ENCODE assay signal across 13 mouse cellular contexts in the genomic region with DNA sequence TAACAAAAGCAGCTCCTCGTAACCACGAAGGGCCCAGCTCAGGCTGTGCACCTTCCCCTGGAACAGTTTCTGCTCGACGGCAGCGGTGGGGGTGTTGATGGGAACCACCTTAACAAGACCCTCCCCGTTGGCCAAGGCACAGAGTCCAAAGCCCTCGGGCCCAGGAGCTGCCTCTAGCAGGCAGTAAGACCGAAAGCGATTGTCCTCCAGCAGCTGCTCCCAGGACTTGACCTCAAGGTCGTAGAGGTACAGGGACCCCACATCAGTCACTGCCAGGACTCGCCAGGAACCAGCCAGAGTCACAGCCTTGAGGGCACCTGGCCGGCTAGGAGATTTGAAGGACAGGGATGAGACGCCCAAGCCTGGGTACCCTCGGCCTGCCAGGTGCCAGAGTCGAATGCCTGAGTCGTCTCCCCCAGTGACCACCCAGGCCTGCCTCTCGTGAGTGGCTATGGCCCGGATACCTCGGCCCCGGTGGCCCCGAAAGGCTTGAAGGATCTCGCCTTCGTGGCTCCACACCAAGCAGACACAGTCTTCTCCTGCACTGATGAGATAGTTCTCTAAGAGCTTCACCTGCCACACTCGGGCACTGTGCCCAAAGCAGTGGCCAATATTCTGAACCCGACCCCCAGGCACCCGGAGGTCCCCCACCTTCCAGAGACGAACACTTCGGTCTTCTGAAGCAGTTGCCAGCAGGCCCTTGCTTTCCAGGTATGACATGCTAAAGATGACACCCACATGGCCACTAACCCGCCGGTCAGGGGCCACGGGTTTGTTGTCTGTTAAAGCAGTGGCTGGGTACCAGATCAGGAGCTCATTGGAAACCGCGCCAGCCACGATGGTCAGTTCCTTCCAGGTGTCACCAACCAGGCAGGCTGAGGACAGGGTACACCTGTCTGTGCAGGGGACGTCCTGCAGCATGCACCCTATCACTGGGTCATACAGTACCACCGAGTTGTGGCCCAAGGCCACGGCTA. TPM values are rescaled to one million over a fixed set of nuclear protein-coding genes. Genes with fewer than 3 reads are reported as not detected.
DNase-seq lines count a peak whose midpoint lies in the region; ATAC-seq lines count a peak whose summit lies in the region.
"Had no signal": no experiment of that assay in that cellular context is flagged by ENCODE, and none has a peak within 500 bp of the region (broad histone marks: within the 10 kb centered on the region; RNA-seq: fewer than 3 reads in every experiment).

No protein-coding gene starts in this region.

- H3K4me3 ChIP-seq in heart, embryonic 12.5 days, result no peak overlapping the region
- peak overlapping the region; percentile 30; the same call in 1 of the 2 replicates for H3K4me3 ChIP-seq in hindbrain, embryonic 10.5 days
- peak overlapping the region; percentile 80 for H3K4me3 ChIP-seq in midbrain, embryonic 13.5 days (replicated peaks)
- H3K4me3 ChIP-seq: heart, embryonic 15.5 days had no signal

- WGBS in heart, embryonic 12.5 days, result 87% methylated on average over 37 of the region's 37 CpGs
- WGBS in hindbrain, embryonic 10.5 days, result 90% methylated on average over 37 of the region's 37 CpGs
- 89% methylated on average over 37 of the region's 37 CpGs for WGBS in midbrain, embryonic 13.5 days

- no peaks in the 10 kb centered on the region for H3K9me3 ChIP-seq in heart, embryonic 12.5 days (replicated peaks)
- H3K9me3 ChIP-seq in hindbrain, embryonic 10.5 days, result no peaks in the 10 kb centered on the region
- H3K9me3 ChIP-seq in midbrain, embryonic 13.5 days, result no peaks in the 10 kb centered on the region
- H3K9me3 ChIP-seq: heart, embryonic 15.5 days had no signal

- H3K27me3 ChIP-seq in heart, embryonic 12.5 days (replicated peaks), result no peaks in the 10 kb centered on the region
- H3K27me3 ChIP-seq in hindbrain, embryonic 10.5 days (ENCODE audit: insufficient read depth, poor library complexity, severe bottlenecking), result peaks cover 20% of the 10 kb centered on the region
- 0 out of 2 replicates have a peak, but pooled peaks cover under 1% of the 10 kb centered on the region for H3K27me3 ChIP-seq in midbrain, embryonic 13.5 days
- H3K27me3 ChIP-seq: heart, embryonic 15.5 days had no signal

- H3K36me3 ChIP-seq in heart, embryonic 12.5 days, result peaks cover 51% of the 10 kb centered on the region
- H3K36me3 ChIP-seq in hindbrain, embryonic 10.5 days, result peaks cover 63% of the 10 kb centered on the region
- peaks cover 60% of the 10 kb centered on the region for H3K36me3 ChIP-seq in midbrain, embryonic 13.5 days

- H3K9ac ChIP-seq in heart, embryonic 12.5 days, result peak overlapping the region; percentile 20; the same call in 1 of the 2 replicates
- H3K9ac ChIP-seq in midbrain, embryonic 13.5 days (replicated peaks), result peak overlapping the region; percentile 42
- H3K9ac ChIP-seq: heart, embryonic 15.5 days; lung, embryonic 14.5 days had no signal

- peak; percentile 7 for DNase-seq in adrenal gland, postnatal 25 days
- no peak for DNase-seq in adrenal gland, postnatal 10 days
- no peak for DNase-seq in heart, adult 8-10 months (ENCODE audit: low spot score)
- no peak for DNase-seq in hindbrain, embryonic 10.5 days (ENCODE audit: low spot score)
- no peak for DNase-seq in kidney, adult 8-10 months
- DNase-seq in retina, postnatal 1 day, result no peak
- DNase-seq: cerebellum, adult 8-10 months; kidney, adult 18-20 months; lung, embryonic 14.5 days; thymus, adult 2 months had no signal

- no peak for ATAC-seq in heart, embryonic 12.5 days (ENCODE audit: insufficient number of reproducible peaks, low FRiP score)
- ATAC-seq in midbrain, embryonic 13.5 days, result no peak

- peaks cover 54% of the 10 kb centered on the region for H3K4me1 ChIP-seq in heart, embryonic 12.5 days (replicated peaks)
- H3K4me1 ChIP-seq in hindbrain, embryonic 10.5 days (replicated peaks), result peaks cover 76% of the 10 kb centered on the region
- peaks cover 72% of the 10 kb centered on the region for H3K4me1 ChIP-seq in midbrain, embryonic 13.5 days (replicated peaks)

- no peak overlapping the region for H3K4me2 ChIP-seq in heart, embryonic 12.5 days
- H3K4me2 ChIP-seq in midbrain, embryonic 13.5 days (replicated peaks), result peak overlapping the region; percentile 97
- H3K4me2 ChIP-seq: heart, embryonic 15.5 days had no signal

- H3K27ac ChIP-seq in heart, embryonic 12.5 days (ENCODE audit: poor library complexity, severe bottlenecking), result no peak overlapping the region
- peak overlapping the region; percentile 45; the same call in 1 of the 2 replicates for H3K27ac ChIP-seq in hindbrain, embryonic 10.5 days
- no peak overlapping the region for H3K27ac ChIP-seq in midbrain, embryonic 13.5 days
- H3K27ac ChIP-seq: heart, embryonic 15.5 days had no signal

RNA-seq across cellular contexts. Expression of gene Wdr6, which starts 2.9 kb away (rescaled TPM):
- 90.9 and 141 TPM in 2 replicates for total RNA-seq in adrenal gland, postnatal 25 days (2021)
- total RNA-seq in adrenal gland, postnatal 10 days (2021), result 100 to 1,000 TPM in 1 of 2 experiments, 10 to 100 TPM in 1; 93.8 to 126 TPM
- polyA plus RNA-seq in heart, embryonic 12.5 days (2016; fragmentation: Nextera tagmentation; extraction: Ambion mirVana), result 79.4 and 80.8 TPM in 2 replicates
- 10 to 100 TPM; 12.9 to 18.1 (median 17.0) TPM for total RNA-seq in heart, adult 8-10 months (2022)
- 166 and 233 TPM in 2 replicates for polyA plus RNA-seq in hindbrain, embryonic 10.5 days (2016; fragmentation: Nextera tagmentation; extraction: Ambion mirVana)
- 364 and 380 TPM in 2 replicates for polyA plus RNA-seq in midbrain, embryonic 13.5 days (2015; fragmentation: Nextera tagmentation; extraction: Ambion mirVana)

RNA-seq across cellular contexts. Expression of gene Dalrd3, which starts 5.9 kb away (rescaled TPM):
- 79.2 and 85.4 TPM in 2 replicates for total RNA-seq in adrenal gland, postnatal 25 days (2021)
- total RNA-seq in adrenal gland, postnatal 10 days (2021), result 10 to 100 TPM; 42.3 to 51.9 TPM
- polyA plus RNA-seq in heart, embryonic 12.5 days (2016; fragmentation: Nextera tagmentation; extraction: Ambion mirVana), result 89.4 and 91.4 TPM in 2 replicates
- total RNA-seq in heart, adult 8-10 months (2022), result 10 to 100 TPM; 16.9 to 26.8 (median 24.1) TPM
- 169 and 222 TPM in 2 replicates for polyA plus RNA-seq in hindbrain, embryonic 10.5 days (2016; fragmentation: Nextera tagmentation; extraction: Ambion mirVana)
- 321 and 345 TPM in 2 replicates for polyA plus RNA-seq in midbrain, embryonic 13.5 days (2015; fragmentation: Nextera tagmentation; extraction: Ambion mirVana)

RNA-seq across cellular contexts. Expression of gene Ndufaf3, which starts 8.4 kb away (rescaled TPM):
- total RNA-seq in adrenal gland, postnatal 25 days (2021), result 59.8 and 65.9 TPM in 2 replicates
- 10 to 100 TPM; 64.1 to 68.2 TPM for total RNA-seq in adrenal gland, postnatal 10 days (2021)
- 49.9 and 55.5 TPM in 2 replicates for polyA plus RNA-seq in heart, embryonic 12.5 days (2016; fragmentation: Nextera tagmentation; extraction: Ambion mirVana)
- 10 to 100 TPM; 78.5 to 86.3 (median 81.1) TPM for total RNA-seq in heart, adult 8-10 months (2022)
- 57.0 and 69.3 TPM in 2 replicates for polyA plus RNA-seq in hindbrain, embryonic 10.5 days (2016; fragmentation: Nextera tagmentation; extraction: Ambion mirVana)
- 73.7 and 79.2 TPM in 2 replicates for polyA plus RNA-seq in midbrain, embryonic 13.5 days (2015; fragmentation: Nextera tagmentation; extraction: Ambion mirVana)

RNA-seq across cellular contexts. Expression of gene Impdh2, which starts 15.5 kb away (rescaled TPM):
- 66.3 and 95.0 TPM in 2 replicates for total RNA-seq in adrenal gland, postnatal 25 days (2021)
- 10 to 100 TPM; 80.6 to 83.7 TPM for total RNA-seq in adrenal gland, postnatal 10 days (2021)
- polyA plus RNA-seq in heart, embryonic 12.5 days (2016; fragmentation: Nextera tagmentation; extraction: Ambion mirVana), result 105 and 115 TPM in 2 replicates
- 10 to 100 TPM; 44.3 to 53.5 (median 47.9) TPM for total RNA-seq in heart, adult 8-10 months (2022)
- 185 and 214 TPM in 2 replicates for polyA plus RNA-seq in hindbrain, embryonic 10.5 days (2016; fragmentation: Nextera tagmentation; extraction: Ambion mirVana)
- 108 and 115 TPM in 2 replicates for polyA plus RNA-seq in midbrain, embryonic 13.5 days (2015; fragmentation: Nextera tagmentation; extraction: Ambion mirVana)

RNA-seq across cellular contexts. Expression of gene P4htm, which starts 21.9 kb away (rescaled TPM):
- 8.7 and 10.5 TPM in 2 replicates for total RNA-seq in adrenal gland, postnatal 25 days (2021)
- total RNA-seq in adrenal gland, postnatal 10 days (2021), result 1 to 10 TPM; 6.1 to 9.6 TPM
- 18.9 and 21.2 TPM in 2 replicates for polyA plus RNA-seq in heart, embryonic 12.5 days (2016; fragmentation: Nextera tagmentation; extraction: Ambion mirVana)
- 10 to 100 TPM; 13.0 to 23.5 (median 14.6) TPM for total RNA-seq in heart, adult 8-10 months (2022)
- polyA plus RNA-seq in hindbrain, embryonic 10.5 days (2016; fragmentation: Nextera tagmentation; extraction: Ambion mirVana), result 7.3 and 12.2 TPM in 2 replicates
- polyA plus RNA-seq in midbrain, embryonic 13.5 days (2015; fragmentation: Nextera tagmentation; extraction: Ambion mirVana), result 24.6 and 27.7 TPM in 2 replicates
